Mouse (Mus musculus) limb, embryonic 14.5 days (tissue): ENCODE results near the gene Sema4b. TPM values are rescaled to one million over a fixed set of nuclear protein-coding genes. Genes with fewer than 3 reads are reported as not detected.

Experiments
- ATAC-seq: fragments of 200-750 bp; cut with Nextera tagmentation; 2 replicates; pipeline ENCODE4 v1.8.0; 2017; ENCODE audit warnings: low read depth, moderate number of reproducible peaks, moderate TSS enrichment; ENCODE audit not compliant: low FRiP score
- DNase-seq: peaks from one replicate; pipeline ENCODE4 v3.0.0-alpha.2; 2015; ENCODE audit warnings: low spot score
- H3K27ac ChIP-seq: fragments of 300-500 bp; sonication (generic); replicated peaks from 2 replicates; pipeline ENCODE4 v1.5.1; 2014; ENCODE audit warnings: low read depth, mild to moderate bottlenecking, low read length, moderate library complexity, mixed read lengths
- H3K27me3 ChIP-seq: fragments of 300-500 bp; sonication (generic); 2 replicates; pipeline ENCODE4 v1.6.1; 2014; ENCODE audit warnings: low read length, mixed read lengths; ENCODE audit not compliant: control insufficient read depth, insufficient read depth
- H3K36me3 ChIP-seq: fragments of 300-500 bp; sonication (generic); 2 replicates; pipeline ENCODE4 v1.6.1; 2014; ENCODE audit warnings: mild to moderate bottlenecking, low read length, moderate library complexity, mixed read lengths; ENCODE audit not compliant: control insufficient read depth, insufficient read depth
- H3K4me1 ChIP-seq: fragments of 300-500 bp; sonication (generic); 2 replicates; pipeline ENCODE4 v1.6.1; 2014; ENCODE audit warnings: antibody characterized with exemption, low read length, mixed read lengths; ENCODE audit not compliant: control insufficient read depth, insufficient read depth
- H3K4me2 ChIP-seq: fragments of 300-500 bp; sonication (generic); replicated peaks from 2 replicates; pipeline ENCODE4 v1.6.1; 2014; ENCODE audit warnings: low read depth, mild to moderate bottlenecking, low read length, moderate library complexity; ENCODE audit not compliant: severe bottlenecking
- H3K4me3 ChIP-seq: fragments of 300-500 bp; sonication (generic); replicated peaks from 2 replicates; pipeline ENCODE4 v1.5.1; 2014; ENCODE audit warnings: low read length
- H3K9ac ChIP-seq: fragments of 300-500 bp; sonication (generic); 2 replicates; pipeline ENCODE4 v1.6.1; 2014; ENCODE audit warnings: mild to moderate bottlenecking, low read depth, low read length, moderate library complexity; ENCODE audit not compliant: severe bottlenecking
- H3K9me3 ChIP-seq: fragments of 300-500 bp; sonication (generic); 2 replicates; pipeline ENCODE4 v1.6.1; 2016; ENCODE audit warnings: low read length; ENCODE audit not compliant: control insufficient read depth
- POLR2A ChIP-seq: fragments of 200-500 bp; IDR thresholded peaks from 2 replicates; pipeline ENCODE4 v1.8.0; 2012; ENCODE audit warnings: inconsistent platforms, mild to moderate bottlenecking, moderate library complexity, borderline replicate concordance; ENCODE audit not compliant: insufficient read depth, insufficient read length; ENCODE audit errors: extremely low read depth
- WGBS: fragments of 180-500 bp; shearing (Covaris S2); extraction: QIAGEN DNeasy Blood & Tissue Kit; methylation state at CpG from one replicate; pipeline ENCODE4 v1.1.7; 2014; 5-methylcytosine and 5-hydroxymethylcytosine counted together
- polyA plus RNA-seq, 2 experiments: library from polyadenylated mRNA; depleted of rRNA in 1 of 2; stranded (reverse) in 1 of 2; unstranded in 1 of 2; fragments of >200 nt; fragmentation: Nextera tagmentation in 1 of 2; extraction: Ambion mirVana in 1 of 2; gene quantifications; 2 replicates each; pipeline versions ENCODE4 v1.2.1 to v1.2.3; 2012 to 2014

The Sema4b gene
- polyA plus RNA-seq, 2 experiments, result 8.2 to 11.5 TPM

- 0% methylated on average over 26 of the region's 29 CpGs for WGBS
- peak overlapping the region; percentile 66 for H3K4me3 ChIP-seq
- peak; percentile 16; the same call in 1 of the 2 replicates for ATAC-seq
Observed at GRCm38 (mm10) chr7:80231971-80232488, 45.4 kb downstream of the Sema4b start.

GRCm38 (mm10) chr7:80232489-80233029 lies 45.9 kb downstream of the Sema4b start, which contains the start of the genes Cib1 and Gdpgp1:
Gene Cib1 (minus strand): TSS chr7:80232813.
Gene Gdpgp1 (plus strand): TSS chr7:80232865.
- Histone ChIP-seq H3K4me3 (peak within 1 kb of the TSS; percentile 66), H3K27ac (no peak within 1 kb of the TSS; the same call in 1 of the 2 replicates), H3K4me1 (peaks cover 11% of the 10 kb centered on the region), H3K27me3 (no peaks in the 10 kb centered on the region), H3K9ac (peak within 1 kb of the TSS; percentile 62), H3K36me3 (peaks cover 9% of the 10 kb centered on the region), H3K4me2 (peak within 1 kb of the TSS; percentile 94), H3K9me3 (no peaks in the 10 kb centered on the region)
- ATAC-seq (peak; percentile 98), DNase-seq (peak; percentile 95)
- 0 out of 2 replicates have a peak, but pooled peaks have one; percentile 11 for TF ChIP-seq POLR2A
- WGBS, result under 1% methylated on average over 43 of the region's 56 CpGs

More at GRCm38 (mm10) chr7:80231971-80232488, 45.4 kb downstream of the Sema4b start:
- TF ChIP-seq POLR2A, result no peak
- Histone ChIP-seq H3K27me3 (no peaks in the 10 kb centered on the region), H3K27ac (no peak overlapping the region), H3K4me2 (peak overlapping the region; percentile 94), H3K9me3 (no peaks in the 10 kb centered on the region), H3K36me3 (peaks cover 14% of the 10 kb centered on the region), H3K4me1 (peaks cover 11% of the 10 kb centered on the region), H3K9ac (peak overlapping the region; percentile 62)
- no peak for DNase-seq

DNA sequence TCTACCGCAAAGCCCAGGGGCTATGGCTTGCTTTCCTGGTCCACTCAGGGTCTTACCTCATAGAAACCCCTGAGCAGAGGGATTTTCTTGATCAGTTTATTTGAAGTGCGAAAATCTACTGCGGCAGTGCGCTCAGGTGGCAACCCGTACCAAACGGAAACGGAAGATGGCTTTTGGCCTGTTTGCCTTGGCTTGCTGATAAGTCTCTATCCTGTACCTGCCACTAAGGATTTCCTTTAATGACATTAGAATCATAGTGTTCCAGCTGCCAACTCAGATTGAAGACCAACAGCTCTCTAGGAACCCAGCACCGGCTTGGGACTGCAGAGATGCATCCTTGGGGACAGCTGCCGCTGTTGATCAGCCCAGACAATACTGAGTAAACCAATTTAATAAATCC lies 47.2 kb downstream of the Sema4b start:
- H3K9ac ChIP-seq, result no peak overlapping the region
- no peak overlapping the region; the same call in 1 of the 2 replicates for H3K4me3 ChIP-seq
- H3K27ac ChIP-seq, result no peak overlapping the region
- peaks cover 11% of the 10 kb centered on the region for H3K4me1 ChIP-seq
- H3K36me3 ChIP-seq, result peaks cover 6% of the 10 kb centered on the region
- ATAC-seq, result no peak
- TF ChIP-seq POLR2A, result no peak
- peak overlapping the region; percentile 94; the same call in 1 of the 2 replicates for H3K4me2 ChIP-seq
- no peaks in the 10 kb centered on the region for H3K9me3 ChIP-seq
- no peak for DNase-seq
- H3K27me3 ChIP-seq, result no peaks in the 10 kb centered on the region
- 78% methylated on average over 9 of the region's 9 CpGs for WGBS

GRCm38 (mm10) chr7:80238542-80238941 lies 51.9 kb downstream of the Sema4b start:
- no peaks in the 10 kb centered on the region for H3K4me1 ChIP-seq
- no peak overlapping the region for H3K9ac ChIP-seq
- H3K27me3 ChIP-seq, result no peaks in the 10 kb centered on the region
- no peak for DNase-seq
- WGBS, result 86% methylated on average over 10 of the region's 10 CpGs
- ATAC-seq, result no peak
- H3K4me3 ChIP-seq, result no peak overlapping the region
- TF ChIP-seq POLR2A, result no peak
- no peaks in the 10 kb centered on the region for H3K9me3 ChIP-seq
- H3K36me3 ChIP-seq, result peaks cover 23% of the 10 kb centered on the region
- H3K27ac ChIP-seq, result no peak overlapping the region
- no peak overlapping the region for H3K4me2 ChIP-seq

DNA sequence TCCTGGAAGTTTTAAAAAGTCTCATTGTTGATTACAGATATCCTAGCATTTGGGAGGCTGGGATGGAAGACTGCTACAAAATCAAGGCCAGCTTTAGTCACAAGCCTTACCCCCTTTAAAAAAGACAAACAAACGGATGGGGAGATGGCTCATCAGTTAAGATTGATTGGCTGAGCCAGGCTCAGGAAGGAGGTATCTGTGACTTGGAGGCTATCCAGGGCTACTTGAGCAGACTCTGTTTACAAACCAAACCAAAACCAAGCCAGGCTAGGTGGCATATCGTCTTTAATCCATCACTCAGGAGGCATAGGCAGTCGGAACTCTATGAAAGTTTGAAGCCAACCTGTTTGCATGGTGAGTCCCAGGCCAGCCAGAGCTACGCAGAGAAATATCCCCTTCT lies 55.0 kb downstream of the Sema4b start:
- no peak overlapping the region for H3K27ac ChIP-seq
- WGBS, result 85% methylated on average over 4 of the region's 4 CpGs
- H3K27me3 ChIP-seq, result no peaks in the 10 kb centered on the region
- ATAC-seq (no peak), DNase-seq (no peak)
- peaks cover 23% of the 10 kb centered on the region for H3K36me3 ChIP-seq
- H3K4me2 ChIP-seq, result no peak overlapping the region
- H3K4me3 ChIP-seq, result no peak overlapping the region
- H3K4me1 ChIP-seq, result no peaks in the 10 kb centered on the region
- H3K9ac ChIP-seq, result no peak overlapping the region
- peaks cover 3% of the 10 kb centered on the region; the same call in 1 of the 2 replicates for H3K9me3 ChIP-seq
- no peak for TF ChIP-seq POLR2A
